Comparison of ENCODE assay signal across 16 mouse cellular contexts in genomic region chr6:144777356-144778035, GRCm38 (mm10). TPM values are rescaled to one million over a fixed set of nuclear protein-coding genes. Genes with fewer than 3 reads are reported as not detected.
A peak's percentile ranks its signal among the peaks of the same experiment; 100 is the strongest.
DNase-seq lines count a peak whose midpoint lies in the region; TF ChIP-seq lines count a peak whose summit lies in the region.
"Had no signal": no experiment of that assay in that cellular context is flagged by ENCODE, and none has a peak within 500 bp of the region (broad histone marks: within the 10 kb centered on the region; RNA-seq: fewer than 3 reads in every experiment).

No protein-coding gene starts in this region.

- DNase-seq in adrenal gland, adult (ENCODE audit: inconsistent age in 2 of 2, low spot score in 1 of 2), result peak; percentile 60 to 81
- DNase-seq in adrenal gland, postnatal 36 days, result no peak
- DNase-seq in adrenal gland, adult 8-10 months, result peak; percentile 43
- DNase-seq in adrenal gland, postnatal 4 days (ENCODE audit: low spot score in 2 of 2), result no peak
- DNase-seq in brain, embryonic 14.5 days (ENCODE audit: low read depth), result peak; percentile 62
- DNase-seq: adrenal gland, postnatal 10 days; B cell, adult 2 months; cerebellum, adult 11 months; cerebellum, adult 18-20 months; cerebellum, adult 8-10 months; cerebellum, adult 9-11 months; cerebellum, postnatal 14 days; cerebellum, postnatal 36 days; embryo, embryonic 11 days; forebrain, postnatal 0 days had no signal

- no peak for TF ChIP-seq CTCF in brain, embryonic 14.5 days (IDR thresholded peaks at IDR 0.05; ENCODE audit: borderline replicate concordance, extremely low read depth, insufficient read depth, insufficient read length)

- no peak for TF ChIP-seq POLR2A in brain, embryonic 14.5 days (IDR thresholded peaks at IDR 0.05; ENCODE audit: borderline replicate concordance, extremely low read depth, insufficient read depth, insufficient read length, poor library complexity, severe bottlenecking)

RNA-seq across cellular contexts. Expression of gene Sox5, which starts 4.3 kb away (rescaled TPM):
- total RNA-seq in adrenal gland, postnatal 36 days (2021), result 10 to 100 TPM in 1 of 2 experiments, 1 to 10 TPM in 1; 9.5 to 29.2 TPM
- 10 to 100 TPM; 11.7 to 35.6 (median 21.6) TPM for total RNA-seq in adrenal gland, adult 8-10 months (2022)
- total RNA-seq in adrenal gland, postnatal 4 days (2021), result 10 to 100 TPM; 15.5 to 16.1 TPM
- 30.3 and 40.8 TPM in 2 replicates for polyA plus RNA-seq in brain, embryonic 14.5 days (2012; rRNA removed)
- polyA plus RNA-seq: G1E had no signal

Comparison
In these comparisons a context has a peak if more than half of its experiments do, and no peak if none do; other contexts are left out.
1. DNase-seq: peak in adrenal gland, adult (2 of 2), adrenal gland, adult 8-10 months (single experiment) and brain, embryonic 14.5 days (single experiment); none in adrenal gland, postnatal 36 days (0 of 2) and adrenal gland, postnatal 4 days (0 of 2).